Mouse (Mus musculus): Measurements from ENCODE around the gene Tectb.

Gene Tectb

DNA sequence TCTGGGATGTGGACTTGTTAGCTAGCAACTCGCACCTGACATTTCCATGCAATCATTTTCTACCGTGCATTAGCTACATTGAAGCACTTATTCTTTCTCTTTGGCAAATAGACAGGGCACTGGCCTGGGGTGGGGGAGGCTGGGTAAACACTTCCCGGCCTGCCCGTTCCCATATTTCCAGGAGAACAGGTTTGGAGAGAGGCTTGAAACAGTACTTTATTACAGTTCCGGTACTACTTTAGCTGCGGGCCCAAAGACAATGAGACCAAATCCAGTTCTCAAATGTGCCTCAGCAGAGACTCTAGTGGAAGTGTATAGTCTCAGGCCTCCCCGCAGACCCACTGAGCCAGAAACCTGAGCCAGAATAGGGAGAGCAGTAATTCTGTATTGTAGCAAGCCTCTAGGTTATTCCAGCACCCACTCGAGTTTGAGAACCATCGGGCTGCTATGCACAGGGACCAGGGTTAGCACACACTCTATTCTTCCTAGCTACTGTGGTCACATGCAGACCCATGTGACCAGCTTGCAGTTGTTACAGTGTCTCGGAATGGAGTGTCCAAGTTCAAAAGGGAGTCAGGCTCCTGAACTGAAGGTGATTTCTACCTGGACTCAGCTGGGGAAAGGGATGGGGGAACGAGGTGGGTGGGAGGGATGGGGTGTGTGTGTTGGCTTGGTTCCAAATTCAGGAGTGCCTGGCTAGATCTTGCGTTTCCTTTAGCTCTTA, 33.2 kb downstream of the Tectb start:
- no peak for DNase-seq

DNA sequence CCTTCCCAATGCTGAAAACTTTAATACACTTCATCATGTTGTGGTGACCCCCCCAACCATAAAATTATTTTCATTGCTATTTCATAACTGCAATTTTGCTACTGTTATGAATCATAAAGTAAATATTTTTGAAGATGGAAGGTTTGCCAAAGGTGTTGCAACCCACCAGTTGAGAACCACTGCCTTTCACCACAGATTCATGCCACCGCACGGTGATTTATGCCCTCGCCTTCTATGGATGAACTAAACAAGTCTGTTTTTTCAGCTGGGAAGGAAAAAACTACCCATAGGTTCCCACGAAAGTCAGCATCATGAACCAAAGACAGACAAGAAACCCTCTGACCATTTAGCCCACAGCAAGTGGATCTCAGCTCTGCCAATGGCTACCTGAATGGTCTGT, 36.3 kb downstream of the Tectb start:
- DNase-seq = no peak

DNA sequence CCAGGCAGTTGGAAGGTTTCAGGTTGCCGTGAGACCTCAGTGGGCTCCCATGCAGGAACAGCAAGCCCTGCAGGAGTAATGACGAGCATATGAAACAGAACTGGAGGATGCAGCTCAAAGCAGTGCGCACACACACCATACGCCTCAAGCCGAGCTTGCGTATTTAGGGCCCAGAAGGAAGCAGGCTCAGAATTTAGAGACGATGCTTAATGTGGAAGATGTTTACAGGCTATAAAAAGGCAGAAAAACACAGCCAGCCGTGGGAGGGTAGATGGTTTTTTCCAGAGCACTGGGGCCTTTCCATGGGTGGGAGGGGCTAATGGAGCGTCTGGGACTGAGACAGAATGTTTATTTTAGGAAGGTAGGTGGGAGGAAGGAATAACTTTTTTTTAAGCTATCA, 36.8 kb downstream of the Tectb start:
- DNase-seq = no peak

DNA sequence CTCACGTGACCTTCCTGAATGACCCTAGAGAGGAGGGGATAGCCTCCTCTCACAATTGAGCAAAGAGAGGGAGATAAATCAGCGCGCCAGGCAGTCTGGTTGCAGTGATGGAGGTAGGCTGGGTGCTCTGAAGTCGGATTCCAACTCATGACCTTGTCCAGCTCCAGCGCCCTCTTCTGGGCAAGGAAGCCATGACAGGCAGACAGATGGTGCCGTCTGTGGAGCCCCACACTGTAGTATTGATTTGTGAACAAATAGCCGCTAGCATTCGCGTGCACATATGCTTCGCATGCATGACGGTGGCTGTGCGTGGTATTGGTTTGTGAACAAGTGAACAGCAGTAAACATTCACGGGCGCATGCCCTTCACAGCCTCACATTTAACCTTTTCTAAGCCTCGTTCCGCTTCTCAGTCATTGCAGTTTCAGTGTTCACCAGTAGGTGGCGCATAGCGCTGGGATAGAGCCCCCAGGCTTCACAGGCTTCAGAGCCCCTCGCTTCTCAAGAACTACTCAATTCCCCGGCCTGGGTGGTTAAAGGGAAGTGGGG, 37.7 kb downstream of the Tectb start:
- DNase-seq = peak; percentile 80

DNA sequence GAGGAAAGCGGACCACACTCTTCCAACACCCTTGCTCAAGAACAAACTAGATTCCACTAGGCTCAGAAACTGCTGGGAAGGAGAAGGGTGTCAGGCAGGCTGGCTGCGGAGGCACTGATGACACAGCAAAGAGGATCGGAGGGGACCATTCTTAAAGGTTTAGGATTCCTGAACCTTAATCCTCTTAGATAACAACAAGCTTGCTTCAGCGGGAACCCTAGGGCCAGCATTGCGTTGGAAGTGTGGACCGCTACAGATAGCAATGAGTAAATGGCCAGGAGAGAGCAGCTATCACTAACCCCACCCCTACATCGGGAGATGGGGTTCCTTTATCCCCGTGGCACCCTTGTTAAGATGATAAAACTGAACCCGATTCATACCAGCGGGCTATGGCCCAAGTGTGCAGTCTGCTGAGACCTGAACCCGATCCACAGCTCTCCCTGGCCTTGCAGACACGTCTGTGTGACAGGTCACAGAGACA, 38.2 kb downstream of the Tectb start:
- DNase-seq = no peak

DNA sequence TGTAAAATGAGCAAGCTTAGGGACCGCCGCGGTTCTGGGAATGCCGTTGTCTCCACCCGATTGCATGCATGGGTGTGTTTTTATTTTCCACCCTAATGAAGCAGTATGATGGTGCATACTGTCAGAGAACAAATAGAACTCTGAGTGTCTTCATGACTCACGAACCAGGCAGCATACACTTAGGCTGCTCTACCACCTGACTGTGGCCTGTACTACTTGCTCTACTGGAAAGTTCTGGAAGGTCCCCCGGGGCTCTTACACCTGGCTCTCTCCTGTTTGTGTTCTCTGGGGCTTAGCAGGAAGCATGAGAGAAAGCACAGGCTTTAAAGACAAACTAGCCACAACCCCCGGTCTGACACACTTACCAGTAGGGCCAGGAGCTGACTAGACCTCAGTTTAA, 38.8 kb downstream of the Tectb start:
- DNase-seq = no peak

DNA sequence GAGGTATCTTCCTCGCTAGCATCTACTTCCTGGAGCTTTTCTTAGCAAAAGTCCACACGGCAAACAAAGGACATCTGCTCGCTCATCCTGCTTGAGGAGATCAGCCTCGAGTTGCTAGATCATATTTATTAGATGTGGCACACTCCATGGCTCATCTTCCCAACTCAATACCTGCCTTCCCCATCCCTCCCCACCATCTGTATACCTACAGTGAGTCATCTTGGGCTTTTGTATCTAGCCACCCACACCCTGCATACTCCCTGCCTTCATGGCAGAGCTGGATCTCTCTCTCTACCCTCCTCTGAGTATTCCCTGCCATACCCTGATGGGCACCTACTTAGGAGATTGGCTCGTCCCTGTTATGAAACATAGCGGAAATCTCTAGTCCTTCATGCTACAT, 40.7 kb downstream of the Tectb start:
- no peak for DNase-seq

DNA sequence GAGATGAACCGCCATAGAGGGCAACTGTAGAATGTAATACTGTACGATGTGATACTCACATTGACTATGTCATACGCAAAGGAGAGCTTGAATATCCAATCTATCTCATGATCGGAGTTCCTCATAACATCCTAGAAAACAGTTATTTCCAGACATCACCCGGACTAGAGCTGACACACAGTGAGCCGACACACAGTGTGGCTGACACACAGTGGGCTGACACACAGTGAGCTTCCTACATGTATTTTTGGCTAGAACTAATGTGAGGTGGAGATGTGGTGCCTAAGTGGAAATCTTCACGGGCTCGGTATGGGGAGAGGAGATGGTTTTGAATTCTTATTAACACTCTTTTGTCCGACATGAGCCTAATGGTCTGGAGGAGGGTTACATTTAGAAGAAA, 41.7 kb downstream of the Tectb start:
- DNase-seq = no peak

DNA sequence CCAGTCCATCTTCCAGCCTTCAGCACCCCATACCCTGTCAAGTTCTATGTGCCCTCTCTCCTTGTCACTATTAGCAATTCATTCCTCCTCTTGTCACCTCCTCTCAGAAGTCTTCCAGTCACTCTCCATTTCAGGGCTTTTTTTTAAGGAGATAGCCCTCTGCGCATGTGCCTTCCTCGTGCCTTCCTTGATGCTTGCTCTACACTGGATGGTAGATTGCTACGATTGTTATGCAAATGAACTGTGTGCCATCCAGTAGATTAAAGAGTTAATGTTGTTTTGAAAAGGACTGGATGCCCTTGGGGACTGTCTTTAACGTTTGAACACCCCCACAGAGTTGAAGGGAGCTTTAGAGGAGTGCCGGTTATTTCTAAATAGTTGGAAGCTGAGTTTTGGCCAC, 46.1 kb downstream of the Tectb start:
- no peak for DNase-seq

DNA sequence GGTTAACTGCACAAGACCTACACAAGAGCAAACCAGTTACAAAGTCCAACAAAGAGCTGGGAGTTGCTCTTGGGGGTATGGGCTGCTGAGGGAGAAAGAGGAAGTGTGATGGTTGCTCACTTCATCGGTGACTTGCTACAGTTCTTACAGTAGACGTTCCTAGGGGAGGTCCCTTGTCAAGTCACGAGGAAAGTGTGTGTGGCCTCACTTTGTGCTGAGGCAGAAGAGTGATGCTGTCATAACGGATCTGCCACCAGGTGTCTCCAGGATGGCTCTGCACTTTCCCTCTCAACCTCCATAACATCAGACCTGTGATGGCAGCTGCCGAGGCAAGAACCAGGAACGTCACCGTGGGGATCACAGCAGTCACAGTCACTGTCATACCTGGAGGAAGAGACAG, 46.6 kb downstream of the Tectb start:
- DNase-seq = no peak

DNA sequence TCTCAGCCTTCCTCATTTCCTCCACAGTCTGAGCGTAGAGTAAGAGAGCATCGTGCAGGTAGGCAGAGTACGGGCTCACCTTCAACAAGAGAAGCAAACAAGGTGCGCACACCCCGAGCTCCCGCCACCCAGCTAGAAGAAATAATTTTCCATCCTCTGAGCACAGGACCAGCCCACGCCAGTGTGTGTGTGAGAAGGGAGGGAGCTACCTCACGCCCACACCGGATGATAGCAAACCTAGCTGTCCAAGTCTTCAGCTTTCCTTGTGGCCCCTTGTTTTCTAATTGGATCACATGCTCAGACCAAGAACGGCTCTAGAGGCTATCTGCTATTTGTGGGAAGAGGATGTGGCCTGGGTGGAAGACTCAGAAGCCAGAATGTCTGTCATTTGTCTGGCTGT, 50.5 kb downstream of the Tectb start:
- no peak for DNase-seq

DNA sequence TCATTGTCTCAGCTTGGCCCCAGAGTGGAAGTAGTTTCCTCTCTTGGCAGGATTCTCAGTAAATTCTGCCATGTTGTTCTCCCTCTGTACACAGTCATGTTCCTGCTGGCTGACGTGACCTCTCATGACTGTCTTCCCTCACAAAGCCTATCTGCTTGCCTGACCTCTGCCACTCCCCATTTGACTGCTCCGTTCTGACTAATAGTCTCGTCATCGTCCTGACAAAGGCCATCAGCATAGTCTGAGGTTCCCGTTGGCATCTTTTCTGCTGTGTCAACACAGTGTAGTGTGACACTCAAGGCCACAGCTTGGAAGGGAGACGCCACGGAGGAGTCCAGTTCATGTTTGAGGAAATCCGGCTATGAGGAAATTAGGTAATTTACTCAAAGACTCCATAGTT, 51.6 kb downstream of the Tectb start:
- no peak for DNase-seq

DNA sequence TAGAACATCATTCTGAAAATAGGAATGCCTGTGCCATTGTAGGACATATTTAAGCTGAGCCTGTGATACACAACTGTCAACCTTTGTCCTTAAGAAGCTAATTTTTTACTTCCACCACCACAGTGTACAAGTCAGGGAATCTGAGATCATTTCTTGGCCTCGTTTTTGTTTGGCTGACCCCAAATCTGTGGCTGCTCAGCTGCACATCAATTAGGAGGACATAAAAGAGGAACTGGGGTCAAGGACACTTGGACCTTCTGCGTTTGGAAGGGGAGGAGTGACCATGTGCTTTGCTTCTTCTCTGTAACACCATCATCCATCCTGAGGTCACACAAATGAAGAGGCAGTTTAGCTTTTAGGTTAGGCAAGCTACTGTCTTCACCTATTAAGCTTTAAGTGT, 55.5 kb downstream of the Tectb start:
- DNase-seq = no peak

DNA sequence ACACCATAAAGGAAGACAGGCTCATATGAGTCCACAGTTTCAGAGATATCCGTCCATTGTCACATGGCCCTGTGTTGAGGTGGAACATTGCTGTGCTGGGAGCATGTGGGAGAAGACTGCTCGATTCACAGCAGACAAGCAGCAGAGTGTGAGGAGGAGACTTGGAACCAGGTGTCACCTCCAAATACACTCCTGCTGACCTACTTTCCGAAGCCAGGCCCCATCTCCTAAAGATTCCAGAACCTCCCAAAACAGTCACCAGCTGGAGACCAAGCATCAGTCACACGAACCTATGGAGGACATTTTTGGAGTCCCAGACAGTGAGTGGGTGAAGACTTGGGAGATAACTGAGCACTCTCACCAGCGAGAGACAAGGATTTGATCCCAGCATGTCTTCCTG, 56.0 kb downstream of the Tectb start:
- DNase-seq = no peak

DNA sequence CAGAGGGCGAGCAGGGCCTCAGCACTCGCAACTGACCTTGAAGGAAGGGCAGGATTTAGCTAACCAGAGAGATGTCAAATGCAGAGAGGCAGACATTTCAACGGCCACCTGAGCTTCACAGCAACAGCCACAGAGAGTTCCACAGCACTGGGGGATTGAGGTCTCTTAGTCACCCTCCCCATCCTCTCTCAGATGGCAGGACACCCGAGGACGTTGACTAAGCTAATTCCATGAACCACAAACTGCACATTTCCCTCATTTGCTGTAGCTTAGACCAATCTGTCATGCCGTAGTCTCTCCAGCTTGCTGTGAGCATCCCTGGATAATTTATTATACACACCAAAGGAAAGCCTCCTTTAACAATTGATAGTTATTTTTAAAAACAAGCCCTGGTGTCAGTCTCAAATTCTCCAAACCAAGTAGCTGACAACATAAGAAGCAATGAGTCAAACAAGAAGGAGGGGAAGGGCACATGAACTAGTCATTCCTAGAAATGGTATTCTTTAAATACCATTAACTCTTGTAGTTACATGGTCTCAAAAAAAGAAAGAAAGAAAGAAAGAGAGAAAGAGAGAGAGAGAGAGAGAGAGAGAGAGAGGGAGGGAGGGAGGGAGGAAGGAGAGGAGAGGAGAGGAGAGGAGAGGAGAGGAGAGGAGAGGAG, 59.4 kb downstream of the Tectb start:
- no peak for DNase-seq

DNA sequence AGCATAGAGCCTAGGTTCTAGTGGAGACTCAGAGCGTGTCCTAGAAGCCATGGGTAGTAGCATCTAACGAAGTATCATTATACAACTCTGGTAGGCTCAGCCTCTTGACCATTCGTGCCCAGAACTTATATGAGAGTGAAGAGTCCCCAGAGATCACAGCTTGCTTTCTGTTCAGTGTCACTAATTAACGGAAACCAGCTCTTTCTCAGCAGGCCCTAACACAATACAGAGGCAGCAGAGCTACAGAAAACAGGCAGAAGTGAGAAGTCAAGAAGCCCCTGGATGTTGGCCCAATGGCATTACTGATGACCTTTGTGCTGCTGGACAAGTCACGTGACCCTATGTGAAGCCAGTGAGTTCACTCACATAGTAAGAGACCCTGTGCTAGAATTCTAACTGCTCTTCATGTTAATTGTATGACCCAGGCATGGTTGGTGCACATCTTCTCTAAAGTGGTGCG, 60.7 kb downstream of the Tectb start, which contains the start of gene Gucy2g:
Gene Gucy2g (minus strand): TSS at position 51 of the 460 bp plus-strand sequence.
- no peak for DNase-seq

DNA sequence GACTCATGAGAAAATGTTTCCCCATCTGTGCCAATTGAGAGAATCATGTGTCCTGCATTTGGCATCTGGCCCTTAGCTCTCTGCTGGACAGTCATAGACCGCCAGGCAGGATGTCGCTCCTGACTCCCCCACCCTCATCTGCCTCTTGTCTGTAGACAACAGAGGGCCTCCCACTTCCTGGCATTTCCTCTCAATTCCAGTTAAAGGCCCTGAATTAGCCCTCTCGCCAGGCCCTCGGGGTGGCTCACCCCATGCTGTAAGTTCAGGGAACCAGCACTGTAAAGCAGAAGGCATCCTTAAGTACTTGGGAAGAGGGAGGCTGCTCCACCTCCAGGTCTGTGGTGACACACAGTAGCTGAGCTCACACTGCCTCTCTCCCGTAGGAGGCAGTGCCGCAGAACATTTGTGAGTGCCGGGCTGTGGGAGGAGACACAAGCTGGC, 64.3 kb downstream of the Tectb start:
- DNase-seq = no peak
